Mouse (Mus musculus) ES-Bruce4 (cell line): ENCODE results near the gene Greb1.

Experiments
- CTCF ChIP-seq: IDR thresholded peaks from one replicate; pipeline ENCODE4 v1.8.1; 2011; ENCODE audit warnings: low read depth, low read length
- EP300 ChIP-seq: IDR thresholded peaks from 2 replicates; pipeline ENCODE4 v1.6.1; 2011; ENCODE audit warnings: low read depth, low read length; ENCODE audit not compliant: insufficient read depth
- POLR2A ChIP-seq: IDR thresholded peaks from one replicate; pipeline ENCODE4 v1.8.1; 2011; ENCODE audit warnings: low read length; ENCODE audit not compliant: insufficient read depth

DNA sequence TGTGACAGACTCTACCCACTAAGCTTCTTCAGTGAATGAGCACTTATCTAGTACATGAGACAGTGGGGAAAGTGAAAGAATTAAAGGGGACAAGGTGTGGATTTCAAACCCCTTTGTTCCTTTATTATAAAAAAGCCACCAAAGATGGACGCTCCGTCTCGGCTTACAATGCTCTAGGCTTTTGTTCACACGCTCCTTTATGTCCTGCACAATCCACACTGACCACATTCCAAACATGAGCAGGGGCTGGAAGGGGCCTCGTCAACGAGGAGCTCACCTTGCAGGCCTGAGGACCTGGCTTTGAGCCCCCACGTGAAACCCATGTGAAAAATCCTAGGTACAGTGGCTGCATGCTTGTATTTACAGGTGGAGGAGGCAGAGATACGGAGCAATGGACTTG is 156.0 kb downstream of the Greb1 start:
- TF ChIP-seq CTCF, result no peak
- TF ChIP-seq POLR2A, result no peak
- no peak for TF ChIP-seq EP300
